Mouse (Mus musculus) stomach, postnatal 0 days (tissue): ENCODE data around the gene Trim72. TPM values are rescaled to one million over a fixed set of nuclear protein-coding genes. Genes with fewer than 3 reads are reported as not detected.
A peak's percentile ranks its signal among the peaks of the same experiment; 100 is the strongest.

Experiments used
- ATAC-seq: fragments of 200-750 bp; cut with Nextera tagmentation; 2 replicates; pipeline ENCODE4 v1.8.0; 2017; ENCODE audit not compliant: low FRiP score, low TSS enrichment
- DNase-seq: peaks from one replicate; pipeline ENCODE4 v3.0.0-alpha.2; 2016; ENCODE audit warnings: low spot score
- H3K27ac ChIP-seq: fragments of 300-500 bp; sonication (generic); replicated peaks from 2 replicates; pipeline ENCODE4 v1.5.1; 2014; ENCODE audit warnings: mild to moderate bottlenecking, control low read depth
- H3K27me3 ChIP-seq: fragments of 300-500 bp; sonication (generic); 2 replicates; pipeline ENCODE4 v1.6.1; 2014; ENCODE audit warnings: low read length; ENCODE audit not compliant: control insufficient read depth, insufficient read depth
- H3K36me3 ChIP-seq: fragments of 300-500 bp; sonication (generic); 2 replicates; pipeline ENCODE4 v1.6.1; 2014; ENCODE audit warnings: low read length, mixed read lengths; ENCODE audit not compliant: control insufficient read depth, insufficient read depth
- H3K4me1 ChIP-seq: fragments of 300-500 bp; sonication (generic); replicated peaks from 2 replicates; pipeline ENCODE4 v1.6.1; 2014; ENCODE audit warnings: antibody characterized with exemption; ENCODE audit not compliant: control insufficient read depth, insufficient read depth
- H3K4me2 ChIP-seq: fragments of 300-500 bp; sonication (generic); replicated peaks from 2 replicates; pipeline ENCODE4 v1.6.1; 2014; ENCODE audit warnings: low read depth, mild to moderate bottlenecking, control low read depth, moderate library complexity
- H3K4me3 ChIP-seq: fragments of 300-500 bp; sonication (generic); 2 replicates; pipeline ENCODE4 v1.5.1; 2014; ENCODE audit warnings: low read depth, low read length, control low read depth
- H3K9ac ChIP-seq: fragments of 300-500 bp; sonication (generic); 2 replicates; pipeline ENCODE4 v1.6.1; 2014; ENCODE audit warnings: mild to moderate bottlenecking, low read length, control low read depth, mixed read lengths
- H3K9me3 ChIP-seq: fragments of 300-500 bp; sonication (generic); 2 replicates; pipeline ENCODE4 v1.6.1; 2016; ENCODE audit warnings: low read length; ENCODE audit not compliant: control insufficient read depth
- CTCF ChIP-seq: IDR thresholded peaks from 2 replicates; pipeline ENCODE4 v1.5.1; 2016; ENCODE audit warnings: antibody characterized with exemption, low read depth, mild to moderate bottlenecking, moderate library complexity
- EP300 ChIP-seq: optimal IDR thresholded peaks from 2 replicates; pipeline ENCODE3; 2016; ENCODE audit warnings: antibody characterized with exemption
- whole genome bisulfite sequencing: fragments of 180-500 bp; shearing (Covaris S2); extraction: QIAGEN DNeasy Blood & Tissue Kit; methylation state at CpG from one replicate; pipeline ENCODE4 v1.1.7; 2014; 5-methylcytosine and 5-hydroxymethylcytosine counted together
- polyA plus RNA-seq: library from polyadenylated mRNA; unstranded; fragments of >200 nt; fragmentation: Nextera tagmentation; extraction: Ambion mirVana; gene quantifications from 2 replicates; pipeline ENCODE4 v1.2.1, GENCODE M21; 2015

Gene Trim72
- polyA plus RNA-seq, 1 experiment from 2014 or later = 0.38 TPM

DNA sequence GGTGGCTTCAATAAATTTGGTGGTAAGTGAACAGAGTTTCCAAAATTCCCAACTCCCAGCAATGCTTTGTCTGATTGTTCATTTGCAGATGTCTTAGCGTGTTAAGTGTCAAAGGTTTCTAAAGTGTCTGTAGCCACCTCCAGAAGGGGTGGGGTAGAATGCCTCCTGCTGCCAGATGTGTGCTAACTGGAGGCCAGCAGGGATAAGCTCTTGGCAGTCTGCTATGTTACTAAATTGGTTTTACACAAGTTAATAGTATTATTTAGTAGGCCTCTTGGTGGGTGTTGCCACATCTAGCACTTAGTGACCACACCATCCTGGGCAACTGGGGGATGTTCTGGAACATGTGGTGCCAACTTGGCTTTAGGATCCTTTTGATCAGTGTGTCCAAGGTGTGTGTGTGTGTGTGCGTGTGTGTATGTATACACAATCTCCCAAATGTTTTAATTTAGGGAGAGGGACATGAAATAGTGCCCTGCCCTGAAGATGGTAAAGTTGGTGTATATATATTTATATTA is 29.3 kb upstream of the Trim72 start:
- TF ChIP-seq EP300 = no peak
- no peak for TF ChIP-seq CTCF
- Histone ChIP-seq H3K4me3 (no peak overlapping the region), H3K9ac (no peak overlapping the region), H3K4me2 (no peak overlapping the region), H3K36me3 (peaks cover 45% of the 10 kb centered on the region), H3K27ac (no peak overlapping the region), H3K9me3 (no peaks in the 10 kb centered on the region), H3K27me3 (no peaks in the 10 kb centered on the region), H3K4me1 (no peaks in the 10 kb centered on the region)
- DNase-seq = no peak
- no peak for ATAC-seq
- WGBS = 75% methylated on average over 2 of the region's 2 CpGs

DNA sequence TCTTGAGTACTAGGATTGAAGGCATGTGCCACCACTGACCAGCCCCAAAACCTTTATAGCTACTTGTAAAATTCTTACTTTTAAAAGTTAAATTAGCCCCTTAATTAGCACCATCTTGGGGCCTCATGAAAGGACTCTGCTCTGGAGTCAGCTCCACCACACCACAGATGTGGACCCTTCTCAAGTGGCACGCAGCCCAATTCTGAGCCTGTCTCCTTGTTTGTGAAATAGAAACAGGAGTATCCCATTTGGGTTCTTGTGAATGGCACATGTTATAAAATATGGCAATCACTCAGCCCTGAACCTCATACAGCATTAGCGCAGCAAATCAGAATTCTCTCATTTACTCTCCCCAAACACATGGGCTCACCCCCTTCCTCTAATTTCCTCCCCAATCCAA is 24.9 kb upstream of the Trim72 start:
- Histone ChIP-seq H3K4me2 (no peak overlapping the region), H3K4me3 (no peak overlapping the region), H3K9ac (no peak overlapping the region), H3K9me3 (no peaks in the 10 kb centered on the region), H3K4me1 (no peaks in the 10 kb centered on the region), H3K27me3 (no peaks in the 10 kb centered on the region), H3K27ac (no peak overlapping the region), H3K36me3 (peaks cover 43% of the 10 kb centered on the region)
- ATAC-seq = no peak
- 91% methylated on average over 2 of the region's 2 CpGs for WGBS
- no peak for DNase-seq
- TF ChIP-seq EP300 (no peak), CTCF (no peak)

DNA sequence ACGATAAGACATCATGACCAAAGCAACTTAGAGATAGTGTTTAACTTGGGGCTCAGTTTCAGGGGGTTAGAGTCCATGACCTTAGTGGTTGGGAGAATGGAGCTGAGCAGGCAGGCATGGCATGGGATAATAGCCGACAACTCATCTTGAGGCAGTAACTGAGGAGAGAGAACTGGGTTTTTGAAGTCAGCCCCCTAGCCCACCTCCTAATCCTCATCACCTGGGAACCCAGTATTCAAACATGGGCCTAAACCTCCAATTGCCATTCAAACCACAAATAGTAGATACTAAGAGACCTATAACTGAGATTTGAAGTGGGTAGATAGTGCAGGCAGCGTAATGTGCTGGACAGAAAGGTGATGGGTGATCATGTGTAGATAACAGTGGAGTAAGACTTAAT is 23.1 kb upstream of the Trim72 start:
- Histone ChIP-seq H3K4me3 (no peak overlapping the region), H3K27me3 (no peaks in the 10 kb centered on the region), H3K27ac (no peak overlapping the region), H3K4me2 (no peak overlapping the region), H3K9ac (no peak overlapping the region), H3K36me3 (peaks cover 40% of the 10 kb centered on the region), H3K4me1 (no peaks in the 10 kb centered on the region), H3K9me3 (no peaks in the 10 kb centered on the region)
- ATAC-seq (no peak), DNase-seq (no peak)
- 89% methylated on average over 3 of the region's 3 CpGs for WGBS
- no peak for TF ChIP-seq CTCF
- no peak for TF ChIP-seq EP300

DNA sequence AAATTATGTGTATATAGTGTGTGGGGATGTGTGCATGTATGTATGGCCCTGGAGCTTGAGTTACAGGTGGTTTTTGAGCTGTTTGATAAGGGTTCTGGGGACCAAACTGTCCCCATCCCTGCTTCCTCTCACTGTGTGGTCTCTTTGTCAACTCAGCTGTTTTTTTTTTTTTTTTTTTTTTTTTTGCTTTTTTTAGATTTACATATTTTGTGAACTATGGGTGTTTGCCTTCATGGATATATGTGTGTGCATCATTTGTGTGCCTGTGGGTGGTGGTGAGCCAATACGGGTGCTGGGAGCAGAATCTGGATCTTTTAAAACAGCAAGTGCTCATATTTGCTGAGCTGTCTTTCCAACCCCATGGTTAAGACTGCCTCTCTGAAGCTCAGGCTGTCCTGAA is 14.8 kb upstream of the Trim72 start:
- Histone ChIP-seq H3K4me1 (no peaks in the 10 kb centered on the region), H3K27ac (no peak overlapping the region), H3K27me3 (no peaks in the 10 kb centered on the region), H3K36me3 (peaks cover 18% of the 10 kb centered on the region), H3K4me3 (no peak overlapping the region), H3K4me2 (no peak overlapping the region), H3K9me3 (no peaks in the 10 kb centered on the region), H3K9ac (no peak overlapping the region)
- 81% methylated on average over 1 of the region's 1 CpGs for WGBS
- ATAC-seq = no peak
- no peak for TF ChIP-seq CTCF
- no peak for TF ChIP-seq EP300
- DNase-seq = no peak

DNA sequence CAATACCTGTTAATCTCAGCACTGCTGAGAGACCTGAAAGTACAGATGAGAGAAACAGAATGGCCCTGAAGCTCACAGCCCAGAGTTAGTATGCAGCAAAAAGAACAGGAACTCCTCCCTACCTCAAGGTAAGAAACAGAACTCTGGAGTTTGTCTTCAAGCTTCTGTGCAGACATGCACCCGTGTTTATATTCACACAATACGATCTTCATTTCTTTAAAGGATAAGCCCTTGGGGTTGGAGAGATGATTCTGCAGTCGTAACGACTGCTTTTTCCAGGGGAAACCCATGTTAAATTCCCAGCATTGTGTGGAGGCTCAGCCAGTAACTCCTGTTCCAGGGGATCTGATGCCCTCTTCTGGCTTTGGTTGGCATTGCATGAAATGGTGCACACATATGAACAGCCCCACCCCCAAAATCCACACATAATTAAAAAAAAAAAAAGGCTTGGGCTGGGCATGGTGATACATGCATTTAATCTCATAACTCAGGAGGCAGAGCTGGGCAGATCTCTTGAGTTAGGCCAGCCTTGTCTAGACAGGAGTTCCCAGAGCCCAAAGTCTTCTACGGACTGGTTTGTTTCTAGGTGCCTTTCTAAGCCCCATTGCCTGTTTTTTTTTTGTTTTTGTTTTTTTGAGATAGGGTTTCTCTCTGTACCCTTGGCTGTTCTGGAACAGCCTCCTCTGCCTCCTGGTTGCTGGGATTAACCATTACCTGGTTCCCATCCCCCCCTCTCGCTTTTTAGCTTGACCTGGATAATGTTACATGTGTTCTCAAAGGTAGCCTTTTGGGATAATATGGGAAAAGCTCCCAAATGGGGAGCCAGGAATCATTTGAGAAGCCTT is 11.9 kb upstream of the Trim72 start:
- DNase-seq (peak; percentile 85), ATAC-seq (peak; percentile 58)
- Histone ChIP-seq H3K27me3 (no peaks in the 10 kb centered on the region), H3K4me3 (no peak overlapping the region), H3K27ac (peak overlapping the region; percentile 90), H3K36me3 (peaks cover 6% of the 10 kb centered on the region; the same call in 1 of the 2 replicates), H3K9me3 (no peaks in the 10 kb centered on the region), H3K4me1 (no peaks in the 10 kb centered on the region), H3K4me2 (peak overlapping the region; percentile 58), H3K9ac (no peak overlapping the region)
- 42% methylated on average over 6 of the region's 6 CpGs for WGBS
- peak; percentile 78 for TF ChIP-seq CTCF
- no peak for TF ChIP-seq EP300
